Mouse (Mus musculus): Measurements from ENCODE around the gene Hist2h3c1. TPM values are rescaled to one million over a fixed set of nuclear protein-coding genes. Genes with fewer than 3 reads are reported as not detected.
"Not testable (repeated sequence)": the region's sequence is repeated elsewhere in the genome, so short reads cannot be mapped to it uniquely, and the experiment has no call there.

The Hist2h3c1 gene
- not detected in 2 replicates for polyA plus RNA-seq (2012; ENCODE audit: insufficient read depth, low replicate concordance)

- H3K27me3 ChIP-seq (replicated peaks); H3K9me3 ChIP-seq; H3K36me3 ChIP-seq (replicated peaks; ENCODE audit: low read length): not testable (repeated sequence)
- Histone ChIP-seq H3K4me1 (peaks cover 52% of the 10 kb centered on the region), H3K4me3 (replicated peaks) (peak within 1 kb of the TSS; percentile 88)
These were observed at the start of gene Hist2h3c1 for GRCm38 (mm10) chr3:96246427-96246856. Hist2h3c1 (plus strand) TSS chr3:96246685.

GRCm38 (mm10) chr3:96197129-96197749, 49.2 kb upstream of the Hist2h3c1 start:
- Histone ChIP-seq H3K4me1 (peaks cover 60% of the 10 kb centered on the region), H3K4me3 (replicated peaks) (peak overlapping the region; percentile 94), H3K27me3 (replicated peaks) (peaks cover 8% of the 10 kb centered on the region), H3K9me3 (peaks cover 5% of the 10 kb centered on the region; the same call in 1 of the 2 replicates), H3K36me3 (replicated peaks; ENCODE audit: low read length) (peaks cover 27% of the 10 kb centered on the region)
- no peak for TF ChIP-seq GATA1 (IDR thresholded peaks at IDR 0.05; ENCODE audit: borderline replicate concordance, low read length)
- TF ChIP-seq FLI1 (IDR thresholded peaks at IDR 0.05; ENCODE audit: low read length) = 0 out of 2 replicates have a peak, but pooled peaks have one; percentile 28

- Histone ChIP-seq H3K36me3 (replicated peaks; ENCODE audit: low read length) (peaks cover 22% of the 10 kb centered on the region), H3K4me1 (peaks cover 51% of the 10 kb centered on the region), H3K9me3 (peaks cover 5% of the 10 kb centered on the region; the same call in 1 of the 2 replicates), H3K27me3 (replicated peaks) (peaks cover 4% of the 10 kb centered on the region), H3K4me3 (replicated peaks) (peak overlapping the region; percentile 94)
- TF ChIP-seq FLI1 (IDR thresholded peaks at IDR 0.05; ENCODE audit: low read length) = no peak
- TF ChIP-seq GATA1 (IDR thresholded peaks at IDR 0.05; ENCODE audit: borderline replicate concordance, low read length) = no peak
These were observed 48.3 kb upstream of the Hist2h3c1 start for GRCm38 (mm10) chr3:96198181-96198580.

GRCm38 (mm10) chr3:96198601-96199251, 47.8 kb upstream of the Hist2h3c1 start:
- H3K27me3 ChIP-seq (replicated peaks); H3K4me3 ChIP-seq (replicated peaks); H3K9me3 ChIP-seq: not testable (repeated sequence)
- Histone ChIP-seq H3K36me3 (replicated peaks; ENCODE audit: low read length) (peaks cover 22% of the 10 kb centered on the region), H3K4me1 (peaks cover 46% of the 10 kb centered on the region)

GRCm38 (mm10) chr3:96199731-96200130, 46.8 kb upstream of the Hist2h3c1 start:
- H3K9me3 ChIP-seq = peaks cover 5% of the 10 kb centered on the region; the same call in 1 of the 2 replicates
- TF ChIP-seq GATA1 (IDR thresholded peaks at IDR 0.05; ENCODE audit: borderline replicate concordance, low read length) = no peak
- no peak for TF ChIP-seq FLI1 (IDR thresholded peaks at IDR 0.05; ENCODE audit: low read length)
- no peak overlapping the region for H3K4me3 ChIP-seq (replicated peaks)
- H3K27me3 ChIP-seq (replicated peaks) = no peaks in the 10 kb centered on the region
- H3K4me1 ChIP-seq = peaks cover 42% of the 10 kb centered on the region
- peaks cover 15% of the 10 kb centered on the region for H3K36me3 ChIP-seq (replicated peaks; ENCODE audit: low read length)

GRCm38 (mm10) chr3:96207819-96208218, 38.7 kb upstream of the Hist2h3c1 start:
- Histone ChIP-seq H3K4me1 (peaks cover 19% of the 10 kb centered on the region), H3K27me3 (replicated peaks) (peaks cover 1% of the 10 kb centered on the region), H3K4me3 (replicated peaks) (no peak overlapping the region), H3K36me3 (replicated peaks; ENCODE audit: low read length) (no peaks in the 10 kb centered on the region), H3K9me3 (peaks cover 7% of the 10 kb centered on the region)
- no peak for TF ChIP-seq FLI1 (IDR thresholded peaks at IDR 0.05; ENCODE audit: low read length)

GRCm38 (mm10) chr3:96209242-96209641, 37.2 kb upstream of the Hist2h3c1 start:
- Histone ChIP-seq H3K36me3 (replicated peaks; ENCODE audit: low read length) (no peaks in the 10 kb centered on the region), H3K9me3 (peaks cover 7% of the 10 kb centered on the region), H3K27me3 (replicated peaks) (peaks cover 1% of the 10 kb centered on the region), H3K4me1 (peaks cover 19% of the 10 kb centered on the region), H3K4me3 (replicated peaks) (no peak overlapping the region)
- TF ChIP-seq GATA1 (IDR thresholded peaks at IDR 0.05; ENCODE audit: borderline replicate concordance, low read length) = no peak
- TF ChIP-seq FLI1 (IDR thresholded peaks at IDR 0.05; ENCODE audit: low read length) = no peak

- H3K4me1 ChIP-seq = peaks cover 42% of the 10 kb centered on the region
- H3K27me3 ChIP-seq (replicated peaks) = no peaks in the 10 kb centered on the region
- H3K36me3 ChIP-seq (replicated peaks; ENCODE audit: low read length) = no peaks in the 10 kb centered on the region
- no peak for TF ChIP-seq FLI1 (IDR thresholded peaks at IDR 0.05; ENCODE audit: low read length)
- no peak for TF ChIP-seq GATA1 (IDR thresholded peaks at IDR 0.05; ENCODE audit: borderline replicate concordance, low read length)
- H3K9me3 ChIP-seq = no peaks in the 10 kb centered on the region
- peak overlapping the region; percentile 92 for H3K4me3 ChIP-seq (replicated peaks)
These were observed 27.3 kb upstream of the Hist2h3c1 start for GRCm38 (mm10) chr3:96219191-96219641.

GRCm38 (mm10) chr3:96219661-96220130, 26.8 kb upstream of the Hist2h3c1 start, which contains the start of the genes Bola1 and Hist2h2ab:
Bola1 (minus strand) TSS chr3:96219709.
Hist2h2ab (plus strand) TSS chr3:96219865.
- H3K4me3 ChIP-seq (replicated peaks) = peak within 1 kb of the TSS; percentile 95
- TF ChIP-seq GATA1 (IDR thresholded peaks at IDR 0.05; ENCODE audit: borderline replicate concordance, low read length) (no peak), FLI1 (IDR thresholded peaks at IDR 0.05; ENCODE audit: low read length) (no peak)
- H3K4me1 ChIP-seq = peaks cover 47% of the 10 kb centered on the region
- H3K9me3 ChIP-seq = no peaks in the 10 kb centered on the region
- no peaks in the 10 kb centered on the region for H3K36me3 ChIP-seq (replicated peaks; ENCODE audit: low read length)
- H3K27me3 ChIP-seq (replicated peaks) = no peaks in the 10 kb centered on the region

GRCm38 (mm10) chr3:96220131-96220764, 26.2 kb upstream of the Hist2h3c1 start:
- Histone ChIP-seq H3K4me1 (peaks cover 52% of the 10 kb centered on the region), H3K4me3 (replicated peaks) (peak overlapping the region; percentile 95)
- H3K27me3 ChIP-seq (replicated peaks); H3K36me3 ChIP-seq (replicated peaks; ENCODE audit: low read length); H3K9me3 ChIP-seq: not testable (repeated sequence)

All from megakaryocyte, embryonic 14.5 days (primary cell).